Mouse (Mus musculus): ENCODE results near the gene AW209491.

- TF ChIP-seq CTCF (IDR thresholded peaks at IDR 0.05; ENCODE audit: low read depth) (peak; percentile 28; the same call in 1 of the 2 replicates), EP300 (IDR thresholded peaks at IDR 0.05; ENCODE audit: low read depth) (no peak)
These were observed 19.3 kb downstream of the AW209491 start for GRCm38 (mm10) chr13:14649301-14649700.
